17 mouse cellular contexts compared by ENCODE assay signal in the genomic region with DNA sequence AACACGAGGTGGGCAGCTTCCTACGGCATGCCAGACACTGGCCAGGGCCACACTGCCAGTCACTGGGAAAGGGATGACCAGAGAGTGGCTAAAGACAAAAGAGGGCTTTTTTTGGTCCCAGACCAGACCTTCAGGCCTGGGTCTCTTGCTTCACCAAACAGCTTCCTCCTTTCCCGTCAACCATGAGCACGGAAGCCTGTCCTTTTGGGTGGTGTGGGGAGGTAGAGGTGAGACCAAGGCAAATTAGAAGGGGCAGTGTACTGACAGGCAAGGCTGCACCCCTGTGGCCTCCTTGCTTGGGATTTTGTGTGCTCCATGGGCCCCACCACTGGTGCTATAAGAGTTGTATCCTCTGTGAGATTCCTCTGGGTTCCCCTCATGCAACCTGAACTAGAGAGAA. TPM values are rescaled to one million over a fixed set of nuclear protein-coding genes. Genes with fewer than 3 reads are reported as not detected.
DNase-seq lines count a peak whose midpoint lies in the region; ATAC-seq and TF ChIP-seq lines count a peak whose summit lies in the region.
"Had no signal": no experiment of that assay in that cellular context is flagged by ENCODE, and none has a peak within 500 bp of the region (broad histone marks: within the 10 kb centered on the region; RNA-seq: fewer than 3 reads in every experiment).

No protein-coding gene starts in this region.

- intact Hi-C loops in heart, postnatal 10 days (cut with DNase I), result no loop called here

- no peak for TF ChIP-seq EP300 in stomach, postnatal 0 days (optimal IDR thresholded peaks at IDR 0.05)

- no peak for DNase-seq in heart, embryonic 10.5 days (ENCODE audit: low spot score)
- no peak for DNase-seq in heart, postnatal 10 days
- DNase-seq in layer of hippocampus, adult 2 months (ENCODE audit: low spot score in 2 of 2), result no peak
- DNase-seq in layer of hippocampus, postnatal 10 days (ENCODE audit: low spot score in 2 of 2), result no peak
- no peak for DNase-seq in stomach, postnatal 0 days (ENCODE audit: low spot score)
- DNase-seq in Muller cell, postnatal 12 days (ENCODE audit: inconsistent ontology term), result no peak
- DNase-seq: cerebellum, adult 11-12 months; gastrocnemius, postnatal 10 days; lung, postnatal 10 days; right cerebral cortex, adult 18-20 months had no signal

- peaks cover 64% of the 10 kb centered on the region for H3K27me3 ChIP-seq in heart, embryonic 10.5 days (ENCODE audit: insufficient read depth, poor library complexity, severe bottlenecking)
- peaks cover 12% of the 10 kb centered on the region for H3K27me3 ChIP-seq in stomach, embryonic 16.5 days (ENCODE audit: control insufficient read depth, insufficient read depth, low read length)
- no peaks in the 10 kb centered on the region; the same call in 1 of the 2 replicates for H3K27me3 ChIP-seq in stomach, postnatal 0 days (ENCODE audit: control insufficient read depth, insufficient read depth, low read length)
- H3K27me3 ChIP-seq in liver, embryonic 15.5 days, result peaks cover 37% of the 10 kb centered on the region

- no peak overlapping the region for H3K4me2 ChIP-seq in stomach, embryonic 16.5 days (ENCODE audit: low read depth, low read length)
- H3K4me2 ChIP-seq in stomach, postnatal 0 days (replicated peaks; ENCODE audit: low read depth), result no peak overlapping the region
- H3K4me2 ChIP-seq in liver, embryonic 15.5 days, result no peak overlapping the region
- H3K4me2 ChIP-seq: hindbrain, embryonic 13.5 days; intestine, embryonic 15.5 days; midbrain, embryonic 13.5 days had no signal

- no peak for ATAC-seq in stomach, embryonic 16.5 days (ENCODE audit: insufficient read depth, low FRiP score)
- ATAC-seq in stomach, postnatal 0 days (ENCODE audit: low FRiP score, low TSS enrichment), result no peak
- no peak for ATAC-seq in liver, embryonic 15.5 days (ENCODE audit: insufficient read depth)
- ATAC-seq: intestine, embryonic 15.5 days; midbrain, embryonic 13.5 days had no signal

- peaks cover 71% of the 10 kb centered on the region for H3K4me1 ChIP-seq in heart, embryonic 10.5 days
- peaks cover 38% of the 10 kb centered on the region for H3K4me1 ChIP-seq in stomach, embryonic 16.5 days (ENCODE audit: control insufficient read depth, insufficient read depth, low read length)
- H3K4me1 ChIP-seq in stomach, postnatal 0 days (replicated peaks; ENCODE audit: control insufficient read depth, insufficient read depth), result no peaks in the 10 kb centered on the region; the same call in 1 of the 2 replicates
- peaks cover 77% of the 10 kb centered on the region for H3K4me1 ChIP-seq in liver, embryonic 15.5 days (replicated peaks)

- no peak overlapping the region for H3K9ac ChIP-seq in stomach, embryonic 16.5 days (ENCODE audit: low read length)
- no peak overlapping the region for H3K9ac ChIP-seq in stomach, postnatal 0 days (ENCODE audit: low read length)
- H3K9ac ChIP-seq in liver, embryonic 15.5 days, result no peak overlapping the region
- H3K9ac ChIP-seq: hindbrain, embryonic 13.5 days; intestine, embryonic 15.5 days; midbrain, embryonic 13.5 days had no signal

- no peak for TF ChIP-seq CTCF in layer of hippocampus, adult 2 months (conservative IDR thresholded peaks at IDR 0.05)
- no peak for TF ChIP-seq CTCF in stomach, postnatal 0 days (IDR thresholded peaks at IDR 0.05; ENCODE audit: low read depth)

- H3K36me3 ChIP-seq in heart, embryonic 10.5 days, result peaks cover 4% of the 10 kb centered on the region; the same call in 1 of the 2 replicates
- no peaks in the 10 kb centered on the region for H3K36me3 ChIP-seq in stomach, embryonic 16.5 days (ENCODE audit: control insufficient read depth, insufficient read depth, low read length)
- H3K36me3 ChIP-seq in stomach, postnatal 0 days (ENCODE audit: control insufficient read depth, insufficient read depth, low read length), result no peaks in the 10 kb centered on the region
- H3K36me3 ChIP-seq in liver, embryonic 15.5 days (replicated peaks), result no peaks in the 10 kb centered on the region
- H3K36me3 ChIP-seq: hindbrain, embryonic 13.5 days; intestine, embryonic 15.5 days; midbrain, embryonic 13.5 days had no signal

- 66% methylated on average over 4 of the region's 4 CpGs for WGBS in heart, embryonic 10.5 days
- WGBS in stomach, embryonic 16.5 days, result 68% methylated on average over 4 of the region's 4 CpGs
- WGBS in stomach, postnatal 0 days, result 79% methylated on average over 4 of the region's 4 CpGs
- WGBS in liver, embryonic 15.5 days (ENCODE audit: insufficient replicate concordance), result 46% methylated on average over 4 of the region's 4 CpGs

- H3K4me3 ChIP-seq in heart, embryonic 10.5 days, result peak overlapping the region; percentile 56; the same call in 1 of the 2 replicates
- no peak overlapping the region for H3K4me3 ChIP-seq in layer of hippocampus, adult 2 months
- no peak overlapping the region for H3K4me3 ChIP-seq in stomach, embryonic 16.5 days (replicated peaks; ENCODE audit: low read length)
- H3K4me3 ChIP-seq in stomach, postnatal 0 days (ENCODE audit: low read depth, low read length), result no peak overlapping the region
- no peak overlapping the region for H3K4me3 ChIP-seq in liver, embryonic 15.5 days (replicated peaks)
- H3K4me3 ChIP-seq: hindbrain, embryonic 13.5 days; intestine, embryonic 15.5 days; midbrain, embryonic 13.5 days had no signal

- no peaks in the 10 kb centered on the region for H3K9me3 ChIP-seq in heart, embryonic 10.5 days
- H3K9me3 ChIP-seq in stomach, embryonic 16.5 days (replicated peaks; ENCODE audit: control insufficient read depth, low read length), result no peaks in the 10 kb centered on the region
- H3K9me3 ChIP-seq in stomach, postnatal 0 days (ENCODE audit: control insufficient read depth, low read length), result no peaks in the 10 kb centered on the region
- no peaks in the 10 kb centered on the region for H3K9me3 ChIP-seq in liver, embryonic 15.5 days (replicated peaks)
- H3K9me3 ChIP-seq: hindbrain, embryonic 13.5 days; intestine, embryonic 15.5 days; midbrain, embryonic 13.5 days had no signal

- H3K27ac ChIP-seq in heart, embryonic 10.5 days, result peak overlapping the region; percentile 4; the same call in 1 of the 2 replicates
- peak overlapping the region; percentile 39; the same call in 1 of the 2 replicates for H3K27ac ChIP-seq in layer of hippocampus, adult 2 months
- 0 out of 2 replicates have a peak overlapping the region, but pooled peaks have one; percentile 23 for H3K27ac ChIP-seq in stomach, embryonic 16.5 days (ENCODE audit: low read length)
- no peak overlapping the region for H3K27ac ChIP-seq in stomach, postnatal 0 days (replicated peaks)
- 0 out of 2 replicates have a peak overlapping the region, but pooled peaks have one; percentile 4 for H3K27ac ChIP-seq in liver, embryonic 15.5 days (replicated peaks)
- H3K27ac ChIP-seq: hindbrain, embryonic 13.5 days; intestine, embryonic 15.5 days; midbrain, embryonic 13.5 days had no signal

RNA-seq across cellular contexts. Expression of gene Gngt2, which starts 1.6 kb away (rescaled TPM):
- 43.2 and 60.8 TPM in 2 replicates for polyA plus RNA-seq in heart, embryonic 10.5 days (2016; fragmentation: Nextera tagmentation; extraction: Ambion mirVana)
- total RNA-seq in heart, postnatal 10 days (2021), result 10 to 100 TPM; 24.7 to 26.0 TPM
- total RNA-seq in layer of hippocampus, adult 2 months (2021), result 1 to 10 TPM; 2.6 to 4.5 TPM
- 1 to 10 TPM; 2.1 to 2.6 TPM for total RNA-seq in layer of hippocampus, postnatal 10 days (2021)
- 16.1 and 18.2 TPM in 2 replicates for polyA plus RNA-seq in stomach, embryonic 16.5 days (2015; fragmentation: Nextera tagmentation; extraction: Ambion mirVana)
- polyA plus RNA-seq in stomach, postnatal 0 days (2015; fragmentation: Nextera tagmentation; extraction: Ambion mirVana), result 11.1 and 12.5 TPM in 2 replicates
- 20.1 and 22.1 TPM in 2 replicates for polyA plus RNA-seq in liver, embryonic 15.5 days (2015; fragmentation: Nextera tagmentation; extraction: Ambion mirVana)

RNA-seq across cellular contexts. Expression of gene Abi3, which starts 3.7 kb away (rescaled TPM):
- 26.6 and 32.4 TPM in 2 replicates for polyA plus RNA-seq in heart, embryonic 10.5 days (2016; fragmentation: Nextera tagmentation; extraction: Ambion mirVana)
- total RNA-seq in heart, postnatal 10 days (2021), result 10 to 100 TPM; 16.2 to 21.1 TPM
- total RNA-seq in layer of hippocampus, adult 2 months (2021), result 1 to 10 TPM; 3.3 to 6.8 TPM
- total RNA-seq in layer of hippocampus, postnatal 10 days (2021), result 1 to 10 TPM; 3.7 to 4.4 TPM
- 9.7 and 9.9 TPM in 2 replicates for polyA plus RNA-seq in stomach, embryonic 16.5 days (2015; fragmentation: Nextera tagmentation; extraction: Ambion mirVana)
- 3.6 and 4.2 TPM in 2 replicates for polyA plus RNA-seq in stomach, postnatal 0 days (2015; fragmentation: Nextera tagmentation; extraction: Ambion mirVana)
- polyA plus RNA-seq in liver, embryonic 15.5 days (2015; fragmentation: Nextera tagmentation; extraction: Ambion mirVana), result 6.9 and 7.0 TPM in 2 replicates

RNA-seq across cellular contexts. Expression of gene Phospho1, which starts 14.3 kb away (rescaled TPM):
- polyA plus RNA-seq in heart, embryonic 10.5 days (2016; fragmentation: Nextera tagmentation; extraction: Ambion mirVana), result 0.31 and 0.42 TPM in 2 replicates
- 100 to 1,000 TPM; 129 to 148 TPM for total RNA-seq in heart, postnatal 10 days (2021)
- 10 to 100 TPM; 48.8 to 63.0 TPM for total RNA-seq in layer of hippocampus, adult 2 months (2021)
- total RNA-seq in layer of hippocampus, postnatal 10 days (2021), result 10 to 100 TPM; 17.8 to 21.3 TPM
- polyA plus RNA-seq in stomach, embryonic 16.5 days (2015; fragmentation: Nextera tagmentation; extraction: Ambion mirVana), result 0.54 and 0.94 TPM in 2 replicates
- 0.40 and 0.45 TPM in 2 replicates for polyA plus RNA-seq in stomach, postnatal 0 days (2015; fragmentation: Nextera tagmentation; extraction: Ambion mirVana)
- polyA plus RNA-seq in liver, embryonic 15.5 days (2015; fragmentation: Nextera tagmentation; extraction: Ambion mirVana), result 6.4 and 7.1 TPM in 2 replicates
- polyA plus RNA-seq: embryonic facial prominence, embryonic 11.5 days; forebrain, embryonic 16.5 days; hindbrain, embryonic 13.5 days; midbrain, embryonic 13.5 days had no signal
